Mouse (Mus musculus) brain, embryonic 14.5 days (tissue): Measurements from ENCODE around the gene Med4. TPM values are rescaled to one million over a fixed set of nuclear protein-coding genes. Genes with fewer than 3 reads are reported as not detected.

Experiments used
- DNase-seq: peaks from one replicate; pipeline ENCODE4 v3.0.0-alpha.2; 2011; ENCODE audit warnings: low read depth
- CTCF ChIP-seq: fragments of 200-500 bp; IDR thresholded peaks from 2 replicates; pipeline ENCODE4 v1.5.1; 2012; ENCODE audit warnings: inconsistent platforms, mild to moderate bottlenecking, moderate library complexity, borderline replicate concordance; ENCODE audit not compliant: insufficient read depth, insufficient read length; ENCODE audit errors: extremely low read depth
- POLR2A ChIP-seq: fragments of 200-500 bp; IDR thresholded peaks from 2 replicates; pipeline ENCODE4 v1.6.1; 2012; ENCODE audit warnings: mild to moderate bottlenecking, inconsistent platforms, borderline replicate concordance; ENCODE audit not compliant: poor library complexity, insufficient read depth, insufficient read length, severe bottlenecking; ENCODE audit errors: extremely low read depth
- polyA plus RNA-seq: library from polyadenylated mRNA; depleted of rRNA; stranded (reverse); fragments of >200 nt; gene quantifications from 2 replicates; pipeline ENCODE4 v1.2.3, GENCODE M21; 2012

Med4 gene
- polyA plus RNA-seq, 1 experiment, result 47.9 TPM

DNA sequence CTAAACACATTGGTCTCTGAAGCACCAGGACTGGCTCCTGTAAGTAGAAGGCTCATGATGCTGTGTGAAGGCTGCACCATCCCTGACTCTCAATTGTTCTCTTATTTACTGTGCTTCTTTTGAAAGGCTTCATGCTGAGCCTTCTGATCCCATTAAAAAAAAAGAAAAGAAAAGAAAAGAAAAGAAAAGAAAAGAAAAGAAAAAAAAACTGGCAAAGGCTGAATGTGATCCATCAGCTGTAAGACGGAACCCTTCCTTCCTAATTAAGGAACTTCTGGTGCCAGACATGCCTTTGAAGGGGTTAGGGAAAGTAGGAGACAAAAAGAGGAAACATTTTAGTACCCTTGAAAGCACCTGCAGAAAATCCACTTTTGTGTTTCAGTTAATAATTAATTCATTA, 30.1 kb upstream of the Med4 start:
- TF ChIP-seq CTCF, result no peak
- TF ChIP-seq POLR2A, result no peak
- peak; percentile 64 for DNase-seq

DNA sequence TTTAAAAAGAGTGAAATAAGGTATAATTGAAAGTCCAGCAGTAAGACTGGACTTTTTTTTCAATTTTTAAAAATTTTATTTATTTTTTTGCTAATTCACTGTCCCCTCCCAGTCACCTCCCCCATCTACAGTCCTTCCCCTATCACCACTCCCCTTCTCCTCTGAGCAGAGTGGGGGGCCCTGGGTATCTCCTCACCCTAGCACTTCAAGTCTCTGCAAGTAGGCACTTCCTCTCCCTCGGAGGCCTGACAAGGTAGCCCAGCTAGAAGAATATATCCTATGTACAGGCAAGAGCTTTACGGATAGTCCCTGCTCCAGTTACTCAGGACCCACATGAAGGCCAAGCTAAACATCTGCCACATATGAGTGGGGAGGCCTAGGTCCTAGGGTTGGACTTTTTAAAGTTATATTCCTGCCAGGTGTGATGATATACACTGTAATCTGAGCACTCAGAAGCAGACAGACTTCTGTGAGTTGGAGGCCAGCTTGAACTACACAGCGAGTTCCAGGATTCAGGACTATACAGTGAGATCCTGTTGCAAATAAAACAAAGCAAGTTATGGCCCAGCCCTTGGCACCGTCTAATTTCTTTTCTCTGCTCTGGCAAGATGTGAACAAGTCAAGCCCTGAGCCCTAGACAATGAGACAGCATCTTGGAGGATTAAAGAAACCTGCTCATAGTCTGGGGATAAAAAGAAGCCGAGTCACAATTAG, 26.2 kb upstream of the Med4 start:
- TF ChIP-seq POLR2A, result no peak
- TF ChIP-seq CTCF, result no peak
- no peak for DNase-seq

GRCm38 (mm10) chr14:73484366-73485110, 25.3 kb upstream of the Med4 start:
- DNase-seq, result no peak
- no peak for TF ChIP-seq CTCF
- TF ChIP-seq POLR2A, result no peak

DNA sequence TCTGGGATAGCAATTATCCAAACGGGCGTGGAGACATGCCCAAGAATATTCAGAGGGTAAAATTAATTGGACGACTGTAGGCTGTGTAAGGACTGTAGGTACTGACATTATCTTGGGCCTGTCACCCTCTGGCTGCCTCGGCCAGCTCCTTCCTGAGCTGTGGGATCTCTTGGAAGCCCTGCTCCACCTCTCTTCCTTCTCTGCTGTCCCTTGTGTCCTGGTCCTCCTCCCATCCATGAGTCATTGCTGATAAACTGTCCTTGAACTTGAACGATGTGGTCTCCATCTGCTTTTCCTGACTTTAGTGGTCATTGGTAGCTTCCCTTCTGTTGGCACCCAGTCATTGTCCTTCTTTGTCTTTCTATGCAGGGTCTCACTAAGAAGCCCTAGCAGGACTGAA, 23.2 kb upstream of the Med4 start:
- no peak for DNase-seq
- no peak for TF ChIP-seq POLR2A
- no peak for TF ChIP-seq CTCF

DNA sequence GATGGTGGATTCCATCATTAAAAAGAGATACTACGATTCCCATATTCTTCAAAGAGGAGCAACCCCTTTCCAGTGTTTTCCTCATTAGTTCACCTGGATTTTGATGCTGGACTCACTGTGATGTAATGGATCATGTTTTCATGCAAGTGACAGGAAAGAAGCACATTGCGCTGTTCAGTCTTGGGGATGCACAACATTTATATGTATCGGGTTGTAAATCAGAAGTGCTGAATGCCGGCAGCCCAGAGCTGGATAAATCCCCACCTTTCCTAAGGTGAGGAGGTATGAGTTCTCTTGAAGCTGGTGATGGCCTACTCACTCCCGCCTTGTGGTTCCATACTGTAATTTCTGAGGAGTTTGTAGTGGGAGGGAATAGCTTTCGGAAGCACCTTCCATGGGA, 16.5 kb upstream of the Med4 start:
- no peak for TF ChIP-seq CTCF
- no peak for TF ChIP-seq POLR2A
- DNase-seq, result no peak

GRCm38 (mm10) chr14:73494122-73494521, 15.7 kb upstream of the Med4 start:
- no peak for DNase-seq
- no peak for TF ChIP-seq CTCF
- TF ChIP-seq POLR2A, result no peak

GRCm38 (mm10) chr14:73495753-73496152, 14.1 kb upstream of the Med4 start:
- no peak for DNase-seq
- TF ChIP-seq CTCF, result no peak
- TF ChIP-seq POLR2A, result no peak

DNA sequence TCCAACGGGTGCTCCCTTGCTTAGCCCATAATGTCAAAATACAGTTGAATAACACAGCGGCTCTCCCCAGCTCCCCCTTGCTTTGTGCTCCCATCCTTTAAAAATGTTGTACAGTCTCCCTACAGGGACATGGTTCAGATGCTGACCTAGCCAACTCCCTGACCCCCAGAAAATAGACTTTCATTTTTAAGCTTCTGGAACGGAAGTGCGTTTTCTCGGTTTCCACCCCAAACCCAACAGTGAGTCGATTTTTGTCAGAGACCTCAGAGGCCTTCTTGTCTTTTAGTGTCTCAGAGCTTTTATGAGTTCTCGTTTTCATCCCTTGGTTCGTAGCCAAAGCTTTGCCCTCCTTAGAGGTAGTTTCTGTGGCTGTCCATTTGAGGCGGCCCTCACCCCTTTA, 8.5 kb upstream of the Med4 start:
- no peak for DNase-seq
- no peak for TF ChIP-seq CTCF
- TF ChIP-seq POLR2A, result no peak

- TF ChIP-seq CTCF (no peak), POLR2A (no peak)
- DNase-seq, result no peak
Measured at GRCm38 (mm10) chr14:73501721-73502120, 8.1 kb upstream of the Med4 start.

DNA sequence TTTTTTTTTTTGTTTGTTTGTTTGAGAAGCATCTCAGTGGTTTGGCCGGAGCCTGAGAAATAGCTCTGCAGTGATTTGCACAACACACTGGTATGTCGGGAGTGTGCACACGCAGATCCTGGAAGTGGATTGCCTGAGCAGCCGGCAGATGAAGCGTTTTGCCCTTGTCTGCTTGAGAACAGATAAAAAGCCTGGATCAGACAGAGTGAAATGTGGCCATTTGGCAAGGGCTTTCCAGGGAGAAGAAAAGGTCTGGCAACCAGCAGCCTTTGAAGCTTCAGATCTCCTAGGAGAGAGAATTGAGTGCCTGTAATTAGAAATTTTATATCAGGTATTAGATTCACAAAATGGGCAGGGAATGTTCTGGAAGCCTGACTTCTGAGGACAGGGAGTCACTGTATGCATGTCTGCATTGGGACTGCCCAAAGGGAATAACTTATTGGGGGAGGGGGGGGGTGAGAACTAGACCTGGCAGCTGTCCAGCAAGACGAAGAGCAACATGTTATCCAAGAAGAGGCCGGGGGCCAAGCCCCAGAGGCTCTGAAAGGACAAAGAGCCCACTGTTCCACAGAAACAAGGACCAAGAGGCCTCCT, 7.1 kb upstream of the Med4 start:
- peak; percentile 92 for DNase-seq
- no peak for TF ChIP-seq CTCF
- no peak for TF ChIP-seq POLR2A

GRCm38 (mm10) chr14:73503237-73503933, 6.4 kb upstream of the Med4 start:
- no peak for TF ChIP-seq POLR2A
- TF ChIP-seq CTCF, result no peak
- DNase-seq, result peak; percentile 79

DNA sequence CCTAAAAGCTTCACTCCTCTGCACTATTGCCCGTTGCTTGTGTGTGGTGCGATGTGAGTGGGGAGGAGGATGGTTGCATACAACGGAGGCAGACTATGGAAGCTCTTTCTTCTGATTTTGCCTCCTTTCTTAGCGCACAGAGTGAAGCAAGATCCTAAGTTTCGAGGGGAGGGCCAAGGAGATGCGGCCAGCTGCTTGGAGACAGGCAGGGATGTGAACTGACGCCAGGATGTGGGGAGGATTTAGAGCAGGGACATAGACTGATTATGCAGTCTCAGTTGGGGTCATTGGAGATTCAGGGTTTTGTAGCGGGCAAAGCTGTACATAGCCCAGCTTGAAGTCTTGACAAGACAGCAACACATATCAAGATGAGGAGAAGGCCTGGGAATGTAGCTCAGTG, 3.5 kb upstream of the Med4 start:
- no peak for TF ChIP-seq POLR2A
- TF ChIP-seq CTCF, result no peak
- DNase-seq, result no peak
